Mouse (Mus musculus) cerebellum, adult 2 months (tissue): ENCODE measurements around the gene Ugt1a5.
"Not testable (repeated sequence)": the region's sequence is repeated elsewhere in the genome, so short reads cannot be mapped to it uniquely, and the experiment has no call there.

Experiments used
- CTCF ChIP-seq: fragments of 200-500 bp; IDR thresholded peaks from 2 replicates; pipeline ENCODE4 v1.5.1; 2011; ENCODE audit warnings: low read depth, mild to moderate bottlenecking, control low read depth, low read length, moderate library complexity, borderline replicate concordance; ENCODE audit not compliant: insufficient read depth
- POLR2A ChIP-seq: fragments of 200-500 bp; IDR thresholded peaks from 2 replicates; pipeline ENCODE4 v1.6.1; 2011; ENCODE audit warnings: low read length, control low read depth, borderline replicate concordance; ENCODE audit not compliant: insufficient read depth

GRCm38 (mm10) chr1:88223011-88223515, 57.3 kb downstream of the Ugt1a5 start:
- not testable (repeated sequence) for TF ChIP-seq POLR2A, CTCF
